Mouse (Mus musculus): Measurements from ENCODE around the gene Ripply1. TPM values are rescaled to one million over a fixed set of nuclear protein-coding genes. Genes with fewer than 3 reads are reported as not detected.

Ripply1 gene
- 0.32 and 0.54 TPM in 2 replicates for polyA plus RNA-seq (2012; rRNA removed)

GRCm38 (mm10) chrX:139782278-139783044 is at the start of gene Ripply1:
TSS of gene Ripply1 (minus strand) at chrX:139782353.

GRCm38 (mm10) chrX:139800406-139800878 is 18.3 kb upstream of the Ripply1 start, which contains the start of gene Cldn2:
TSS of gene Cldn2 (plus strand) at chrX:139800828.

Other genes with a start within 250 kb of the Ripply1 start
- gene Rnf128, start 219.0 kb downstream of the Ripply1 start, polyA plus RNA-seq (2012; rRNA removed): 3.2 and 3.3 TPM in 2 replicates
- 1.3 and 1.6 TPM in 2 replicates for gene Tbc1d8b, start 97.4 kb downstream of the Ripply1 start, polyA plus RNA-seq (2012; rRNA removed)
- gene Gm15013, start 67.9 kb downstream of the Ripply1 start, polyA plus RNA-seq (2012; rRNA removed): not detected in 2 replicates
- gene Cldn2, start 18.5 kb upstream of the Ripply1 start, polyA plus RNA-seq (2012; rRNA removed): 0.45 and 0.90 TPM in 2 replicates
- 4.9 and 5.3 TPM in 2 replicates for gene Morc4, start 89.3 kb upstream of the Ripply1 start, polyA plus RNA-seq (2012; rRNA removed)
- gene Rbm41, start 216.2 kb upstream of the Ripply1 start, polyA plus RNA-seq (2012; rRNA removed): 5.7 and 7.2 TPM in 2 replicates